Mouse (Mus musculus) mesoderm, embryonic 11.5 days (tissue): ENCODE data around the gene Hlcs.

Source experiments
- DNase-seq: peaks from one replicate; pipeline ENCODE4 v3.0.0-alpha.2; 2012; ENCODE audit warnings: low read depth, low spot score

The Hlcs gene

GRCm38 (mm10) chr16:94164978-94165377, 148.4 kb downstream of the Hlcs start:
- DNase-seq: no peak

- peak; percentile 48 for DNase-seq
Measured at GRCm38 (mm10) chr16:94164236-94164635, 149.1 kb downstream of the Hlcs start.

- no peak for DNase-seq
Measured at GRCm38 (mm10) chr16:94163051-94163450, 150.3 kb downstream of the Hlcs start.

GRCm38 (mm10) chr16:94162000-94162399, 151.4 kb downstream of the Hlcs start:
- DNase-seq: no peak

DNA sequence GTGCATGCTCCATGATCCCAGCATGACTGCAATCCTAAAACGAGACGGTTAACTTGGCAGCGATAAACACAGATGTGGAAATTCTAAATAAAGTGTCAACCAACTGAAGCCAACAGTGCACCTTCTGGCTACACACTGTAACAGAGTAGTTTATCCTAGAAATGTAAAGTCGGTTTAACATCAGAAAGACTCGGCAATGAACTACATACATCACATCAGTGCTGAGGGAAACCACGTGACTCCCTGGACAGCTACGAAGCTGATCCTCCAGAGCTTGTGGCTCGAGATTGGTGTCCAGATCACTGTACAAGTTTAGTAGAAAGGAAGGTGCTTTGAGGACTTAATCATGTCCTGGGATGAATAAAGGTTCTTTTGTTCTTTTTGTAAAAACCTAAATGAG, 155.6 kb downstream of the Hlcs start:
- no peak for DNase-seq

DNA sequence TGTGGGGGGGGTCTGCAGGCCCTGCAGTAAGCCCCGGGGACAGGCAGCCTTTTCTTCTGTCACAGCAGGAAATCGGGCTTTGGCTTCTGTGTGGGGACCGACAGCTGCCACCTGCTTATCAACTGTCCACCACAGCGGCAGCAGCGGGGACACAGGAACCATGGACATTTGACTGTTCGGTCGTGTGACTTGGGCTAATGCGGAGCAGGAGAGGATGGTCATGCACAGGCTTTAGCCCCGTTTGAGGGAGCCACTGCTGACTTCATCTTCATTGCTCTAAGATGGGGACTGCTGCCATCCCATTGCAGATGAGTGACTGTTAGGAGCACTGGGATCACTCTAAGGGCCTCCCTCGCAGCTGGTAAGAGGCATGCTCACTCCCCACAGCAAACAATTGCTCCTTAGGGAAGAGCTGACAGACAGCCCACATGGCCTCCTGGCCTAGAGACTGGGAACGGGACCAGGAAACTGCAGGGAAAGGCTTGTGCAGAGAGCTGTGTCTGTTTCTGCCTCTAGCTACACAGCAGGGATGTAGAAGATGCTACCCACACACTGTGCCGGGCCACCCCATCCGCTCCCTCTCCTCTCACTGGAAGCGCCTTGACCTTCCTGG, 158.2 kb downstream of the Hlcs start:
- DNase-seq: no peak

GRCm38 (mm10) chr16:94150125-94151103, 163.0 kb downstream of the Hlcs start:
- no peak for DNase-seq

GRCm38 (mm10) chr16:94148139-94148538, 165.2 kb downstream of the Hlcs start:
- DNase-seq: no peak

- DNase-seq: no peak
Measured at GRCm38 (mm10) chr16:94143325-94143724, 170.0 kb downstream of the Hlcs start.

- DNase-seq: no peak
Measured at GRCm38 (mm10) chr16:94140746-94141145, 172.6 kb downstream of the Hlcs start.

DNA sequence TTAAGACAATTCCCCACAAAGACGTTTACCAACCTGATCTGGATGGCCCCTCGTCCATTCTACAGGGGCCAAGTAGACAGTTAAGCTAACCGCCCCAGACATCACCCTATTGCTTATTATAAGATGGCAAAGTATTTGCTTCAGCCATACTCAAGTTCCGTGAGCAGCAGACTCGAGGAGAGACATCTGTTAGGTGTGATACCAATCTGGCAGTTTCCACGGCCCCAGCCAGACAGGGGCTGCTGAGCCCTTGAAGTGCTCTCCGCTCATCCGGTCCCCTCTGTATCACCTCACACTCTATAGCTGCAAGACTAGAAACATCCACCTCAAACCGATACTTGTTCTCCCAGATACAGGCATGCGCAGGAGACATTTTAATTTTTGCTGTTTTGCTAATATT, 179.2 kb downstream of the Hlcs start:
- no peak for DNase-seq

- DNase-seq: peak; percentile 47
Measured at GRCm38 (mm10) chr16:94128236-94128835, 185.0 kb downstream of the Hlcs start.

- no peak for DNase-seq
Measured at GRCm38 (mm10) chr16:94126200-94126599, 187.2 kb downstream of the Hlcs start.

DNA sequence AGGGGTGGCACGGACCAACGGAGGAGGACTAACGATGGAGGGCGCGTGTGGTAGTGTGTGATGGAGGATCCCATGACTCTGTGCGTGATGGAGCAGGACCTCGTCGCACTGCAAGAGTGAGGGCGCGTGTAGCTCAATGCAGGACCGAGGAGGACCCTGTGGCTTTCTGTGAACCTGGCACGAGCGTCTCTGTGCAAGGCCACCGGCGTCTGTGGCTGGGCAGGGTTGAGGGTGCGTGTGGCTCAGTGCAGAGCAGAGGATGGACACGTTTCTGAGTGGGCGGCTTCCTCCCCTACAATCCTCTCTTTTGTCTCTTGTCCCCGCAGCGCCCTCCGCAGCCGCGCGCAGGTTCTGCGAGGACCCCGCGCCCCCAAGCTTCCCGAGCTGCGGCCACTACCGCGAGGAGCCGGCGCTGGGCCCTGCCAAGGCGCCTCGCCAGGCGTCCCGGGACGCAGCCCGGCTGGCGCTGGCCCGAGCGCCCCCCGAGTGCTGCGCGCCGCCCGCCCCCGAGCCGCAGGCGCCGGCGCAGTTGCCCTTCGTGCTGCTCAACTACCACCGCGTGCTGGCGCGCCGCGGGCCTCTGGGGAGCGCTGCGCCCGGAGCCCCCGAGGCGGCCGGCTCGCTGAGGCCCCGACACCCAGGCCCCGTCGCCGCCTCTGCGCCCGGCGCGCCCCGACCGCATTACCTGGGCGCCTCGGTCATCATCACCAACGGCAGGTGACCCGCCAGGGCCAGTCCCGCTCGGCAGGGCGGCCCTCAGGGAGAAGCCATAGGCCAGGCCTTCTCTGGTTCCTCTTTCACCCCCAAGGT, 188.0 kb downstream of the Hlcs start:
- peak; percentile 41 for DNase-seq

- no peak for DNase-seq
Measured at GRCm38 (mm10) chr16:94123247-94123646, 190.1 kb downstream of the Hlcs start.

- no peak for DNase-seq
Measured at GRCm38 (mm10) chr16:94122347-94122746, 191.0 kb downstream of the Hlcs start.

DNA sequence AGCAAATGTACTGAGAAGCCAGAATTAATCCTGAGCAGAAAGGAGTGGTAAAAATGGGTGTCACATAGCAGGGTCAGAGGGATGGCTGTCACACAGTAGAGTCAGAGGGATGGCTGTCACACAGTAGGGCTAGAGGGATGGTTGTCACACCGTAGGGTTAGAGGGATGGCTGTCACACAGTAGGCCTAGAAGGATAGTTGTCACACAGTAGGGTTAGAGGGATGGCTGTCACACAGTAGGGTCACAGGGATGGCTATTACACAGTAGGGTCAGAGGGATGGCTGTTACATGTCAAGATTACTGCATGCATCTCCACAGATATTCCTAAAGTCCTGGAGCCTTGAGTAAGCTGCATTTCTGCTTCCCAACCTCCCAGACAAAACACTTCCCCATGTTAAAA, 195.0 kb downstream of the Hlcs start:
- DNase-seq: no peak

GRCm38 (mm10) chr16:94117333-94117732, 196.0 kb downstream of the Hlcs start:
- DNase-seq: no peak

GRCm38 (mm10) chr16:94114693-94115092, 198.7 kb downstream of the Hlcs start:
- no peak for DNase-seq

DNA sequence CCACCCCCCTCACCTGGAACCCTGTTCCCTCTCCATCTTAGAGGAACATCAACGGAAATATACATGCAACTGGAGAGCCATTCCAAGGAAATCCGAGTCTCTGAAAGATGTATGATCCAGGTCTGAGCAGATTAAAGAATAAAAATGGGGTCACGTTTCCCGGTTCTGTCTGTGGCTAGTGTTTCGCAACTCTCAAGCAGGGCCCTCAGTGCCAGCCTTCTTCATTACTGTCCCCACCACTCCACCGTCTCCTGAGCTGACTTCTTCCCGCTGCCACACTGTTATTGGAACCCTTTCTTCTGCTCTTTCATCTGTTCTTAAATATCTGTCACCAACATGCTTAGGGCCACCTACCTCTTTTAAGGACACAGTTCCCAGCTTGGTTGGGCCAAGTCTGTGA, 200.2 kb downstream of the Hlcs start:
- DNase-seq: no peak

GRCm38 (mm10) chr16:94097724-94098455, 215.5 kb downstream of the Hlcs start:
- peak; percentile 78 for DNase-seq
